Mouse (Mus musculus): ENCODE data around the gene Cog4. TPM values are rescaled to one million over a fixed set of nuclear protein-coding genes. Genes with fewer than 3 reads are reported as not detected.

Gene Cog4
- polyA plus RNA-seq (2014; fragmentation: Illumina TruSeq; extraction: RNeasy Lipid Tissue Mini Kit (QIAGEN cat#74804); ENCODE audit: low read depth, low replicate concordance) = 13.7 TPM

DNA sequence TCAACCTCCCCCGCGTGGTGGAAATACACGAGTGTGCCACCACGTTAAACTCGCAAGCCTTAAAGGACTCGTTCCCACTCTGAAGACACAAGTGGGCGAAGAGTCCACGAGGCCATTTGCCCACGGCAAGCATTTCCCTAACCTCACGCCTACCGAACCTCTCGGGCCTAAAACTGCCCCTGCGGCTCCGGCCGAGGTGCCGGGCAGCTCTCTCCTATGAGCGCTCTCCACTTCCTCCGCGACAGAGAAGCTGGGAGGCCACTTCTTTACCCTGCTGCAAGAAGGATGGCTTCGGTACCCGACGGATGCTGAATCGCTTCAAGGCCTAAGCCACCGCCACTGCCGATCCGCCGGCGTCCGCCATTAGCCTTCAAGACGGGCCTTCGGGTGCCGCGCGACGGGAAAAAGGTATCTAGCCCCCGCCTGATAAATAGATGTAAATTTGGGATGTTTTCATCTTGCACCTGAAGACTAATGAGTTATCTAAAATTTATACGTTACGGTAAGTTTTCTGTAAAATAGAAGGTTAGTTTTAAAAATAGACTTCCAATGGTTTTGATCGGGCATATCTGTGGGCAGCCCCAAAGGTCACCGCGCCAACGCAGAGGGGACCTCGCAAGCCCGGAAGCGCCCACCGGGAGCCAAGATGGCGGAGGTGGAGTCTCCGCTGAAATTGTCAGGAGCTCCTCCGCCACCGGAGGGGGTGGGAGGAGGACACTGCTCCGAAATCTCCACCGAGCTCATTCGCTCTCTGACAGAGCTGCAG lies at the start of gene Cog4, which contains the start of gene Sf3b3:
Cog4 (plus strand) TSS at position 196 of the 766 bp plus-strand sequence.
Sf3b3 (minus strand) TSS at position 383 of the 766 bp plus-strand sequence.

DNA sequence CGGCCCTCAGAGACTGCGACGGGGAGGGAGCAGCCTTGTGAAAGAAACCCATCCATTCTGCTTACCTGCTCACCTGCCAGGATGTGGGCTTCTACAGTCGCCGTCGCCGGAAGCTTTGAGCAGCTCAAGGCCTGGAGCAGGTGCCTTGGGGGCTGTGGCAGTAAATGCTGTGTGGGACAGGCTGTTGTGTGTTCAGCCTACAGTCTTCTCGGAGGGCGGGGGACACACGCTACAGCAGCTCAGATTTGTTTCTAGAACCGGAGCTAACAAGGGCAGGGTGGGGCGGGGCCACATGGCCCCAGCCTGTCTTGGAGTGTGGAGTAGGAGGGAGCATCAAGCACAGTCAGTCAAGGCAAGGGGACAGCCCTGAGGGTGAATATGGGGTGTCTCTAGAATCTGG lies 40.7 kb upstream of the Cog4 start, which contains the start of gene Il34:
Il34 (minus strand) TSS at position 256 of the 400 bp plus-strand sequence.

DNA sequence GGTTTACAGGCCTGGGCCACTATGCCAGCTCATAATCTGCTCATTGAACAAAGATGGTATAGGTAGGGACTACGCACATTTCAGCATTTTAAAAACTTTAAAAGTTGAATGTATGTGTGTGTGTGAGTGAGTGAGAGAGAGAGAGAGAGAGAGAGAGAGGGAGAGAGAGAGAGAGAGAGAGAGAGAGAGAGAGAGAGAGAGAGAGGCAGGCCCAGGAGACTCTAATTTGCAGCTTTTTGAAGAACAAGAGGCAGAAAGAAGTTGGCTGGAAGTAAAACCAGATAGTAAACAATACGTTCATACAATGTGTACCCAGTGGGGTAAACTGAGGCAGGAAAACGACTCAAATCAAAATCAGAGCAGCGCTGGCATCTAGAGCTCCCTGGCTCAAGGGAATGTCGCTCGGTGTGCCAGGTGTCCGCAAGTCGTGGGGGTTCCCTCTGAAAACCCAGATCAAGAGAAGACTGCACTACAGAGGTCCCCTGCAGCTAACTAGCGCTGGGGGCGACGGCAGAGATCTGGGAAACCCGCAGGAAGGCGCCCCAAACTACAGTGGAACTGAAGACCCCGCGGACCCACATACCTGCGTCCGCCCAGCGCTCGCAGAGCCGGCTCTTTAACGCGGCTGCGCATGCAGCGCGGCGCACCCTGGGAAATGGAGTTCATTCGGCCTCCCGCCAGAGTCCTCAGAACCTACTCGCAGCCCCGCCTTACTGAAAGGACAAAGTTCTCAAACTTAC lies 55.6 kb downstream of the Cog4 start, which contains the start of gene Fuk:
Fuk (minus strand) TSS at position 650 of the 740 bp plus-strand sequence.

DNA sequence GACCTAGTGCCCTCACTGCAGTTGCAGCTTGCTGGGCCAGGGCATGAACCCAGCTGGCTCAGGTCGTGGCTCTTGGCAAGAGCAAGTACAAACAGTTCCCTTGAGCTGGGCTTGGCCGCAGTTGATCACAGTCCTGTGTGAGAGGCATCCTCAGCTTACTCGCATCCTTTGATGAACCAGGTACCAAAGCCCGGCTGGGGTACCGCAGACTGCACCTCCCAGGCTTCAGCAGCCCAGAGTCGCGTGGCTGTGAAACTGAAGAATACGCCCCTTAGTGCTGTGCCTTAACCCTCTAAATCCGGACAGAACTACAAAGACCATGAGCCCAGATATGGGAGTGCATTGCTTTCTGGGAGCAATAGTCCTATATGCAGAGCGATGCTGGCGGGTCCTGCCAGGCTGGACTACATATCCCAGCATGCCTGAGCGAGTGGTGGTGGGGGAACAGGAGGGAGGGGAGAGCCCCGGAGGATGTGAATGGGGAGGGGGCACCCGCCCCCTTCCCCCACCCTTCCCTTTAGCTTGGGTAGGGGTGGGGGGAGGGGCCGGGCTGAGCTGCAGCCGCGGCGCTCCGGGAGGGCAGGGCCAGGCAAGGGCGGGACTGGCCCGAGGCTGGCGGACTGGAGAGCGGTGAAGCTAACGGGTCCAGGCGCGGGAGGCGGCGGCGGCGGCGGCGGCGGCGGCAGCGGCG lies 73.1 kb downstream of the Cog4 start, which contains the start of gene St3gal2:
St3gal2 (plus strand) TSS at position 582 of the 691 bp plus-strand sequence.

Other genes with a start within 250 kb of the Cog4 start
- gene Vac14, start 228.0 kb upstream of the Cog4 start, polyA plus RNA-seq (2014; fragmentation: Illumina TruSeq; extraction: RNeasy Lipid Tissue Mini Kit (QIAGEN cat#74804); ENCODE audit: low read depth, low replicate concordance) = 2.8 TPM
- 0.93 TPM for gene Mtss1l, start 125.1 kb upstream of the Cog4 start, polyA plus RNA-seq (2014; fragmentation: Illumina TruSeq; extraction: RNeasy Lipid Tissue Mini Kit (QIAGEN cat#74804); ENCODE audit: low read depth, low replicate concordance)
- 0.32 TPM for gene Il34, start 40.7 kb upstream of the Cog4 start, polyA plus RNA-seq (2014; fragmentation: Illumina TruSeq; extraction: RNeasy Lipid Tissue Mini Kit (QIAGEN cat#74804); ENCODE audit: low read depth, low replicate concordance)
- 21.7 TPM for gene Sf3b3, start 187 bp downstream of the Cog4 start, polyA plus RNA-seq (2014; fragmentation: Illumina TruSeq; extraction: RNeasy Lipid Tissue Mini Kit (QIAGEN cat#74804); ENCODE audit: low read depth, low replicate concordance)
- 1.4 TPM for gene Fuk, start 55.9 kb downstream of the Cog4 start, polyA plus RNA-seq (2014; fragmentation: Illumina TruSeq; extraction: RNeasy Lipid Tissue Mini Kit (QIAGEN cat#74804); ENCODE audit: low read depth, low replicate concordance)
- gene St3gal2, start 73.3 kb downstream of the Cog4 start, polyA plus RNA-seq (2014; fragmentation: Illumina TruSeq; extraction: RNeasy Lipid Tissue Mini Kit (QIAGEN cat#74804); ENCODE audit: low read depth, low replicate concordance) = 6.1 TPM
- 16.3 TPM for gene Ddx19a, start 151.2 kb downstream of the Cog4 start, polyA plus RNA-seq (2014; fragmentation: Illumina TruSeq; extraction: RNeasy Lipid Tissue Mini Kit (QIAGEN cat#74804); ENCODE audit: low read depth, low replicate concordance)
- gene Ddx19b, start 185.2 kb downstream of the Cog4 start, polyA plus RNA-seq (2014; fragmentation: Illumina TruSeq; extraction: RNeasy Lipid Tissue Mini Kit (QIAGEN cat#74804); ENCODE audit: low read depth, low replicate concordance) = 8.4 TPM
- gene Aars, start 186.5 kb downstream of the Cog4 start, polyA plus RNA-seq (2014; fragmentation: Illumina TruSeq; extraction: RNeasy Lipid Tissue Mini Kit (QIAGEN cat#74804); ENCODE audit: low read depth, low replicate concordance) = 14.1 TPM
- gene Exosc6, start 209.7 kb downstream of the Cog4 start, polyA plus RNA-seq (2014; fragmentation: Illumina TruSeq; extraction: RNeasy Lipid Tissue Mini Kit (QIAGEN cat#74804); ENCODE audit: low read depth, low replicate concordance) = 7.1 TPM
- gene Clec18a, start 245.8 kb downstream of the Cog4 start, polyA plus RNA-seq (2014; fragmentation: Illumina TruSeq; extraction: RNeasy Lipid Tissue Mini Kit (QIAGEN cat#74804); ENCODE audit: low read depth, low replicate concordance) = not detected
- 41.5 TPM for gene Pdpr, start 248.0 kb downstream of the Cog4 start, polyA plus RNA-seq (2014; fragmentation: Illumina TruSeq; extraction: RNeasy Lipid Tissue Mini Kit (QIAGEN cat#74804); ENCODE audit: low read depth, low replicate concordance)

Data from kidney, adult 10 weeks (tissue).